Mouse (Mus musculus) adrenal gland, postnatal 4 days (tissue): ENCODE data around the gene Pdia3. TPM values are rescaled to one million over a fixed set of nuclear protein-coding genes. Genes with fewer than 3 reads are reported as not detected.
"Not testable (repeated sequence)": the region's sequence is repeated elsewhere in the genome, so short reads cannot be mapped to it uniquely, and the experiment has no call there.

Experiments used
- DNase-seq, 2 experiments: peaks; one replicate each; pipeline ENCODE4 v3.0.0; 2021 to 2022; ENCODE audit warnings: low spot score in 2 of 2, mixed read lengths in 2 of 2
- long read RNA-seq, 2 experiments: library from polyadenylated mRNA; stranded (forward); transcript quantifications; one replicate each; pipeline ENCODE4 v2.0.0; 2021
- total RNA-seq, 2 experiments: library from RNA; stranded (reverse); gene quantifications; 2 replicates each; pipeline ENCODE4 v1.2.3; 2021

Gene Pdia3
- total RNA-seq: 100 to 1,000 TPM; 400 to 403 TPM
- long read RNA-seq, experiment 1, transcript Pdia3-201 (13 exons, 2,770 nt): major isoform, 283 of 299 reads
- long read RNA-seq, experiment 1, partial matches to known transcripts: 12 of 299 reads
- long read RNA-seq, experiment 1, other reads (novel, unspliced or antisense): 4 of 299 reads
- long read RNA-seq, experiment 2, transcript Pdia3-201 (13 exons, 2,770 nt): major isoform, 697 of 739 reads
- long read RNA-seq, experiment 2, partial matches to known transcripts: 15 of 739 reads
- long read RNA-seq, experiment 2, other reads (novel, unspliced or antisense): 27 of 739 reads

DNA sequence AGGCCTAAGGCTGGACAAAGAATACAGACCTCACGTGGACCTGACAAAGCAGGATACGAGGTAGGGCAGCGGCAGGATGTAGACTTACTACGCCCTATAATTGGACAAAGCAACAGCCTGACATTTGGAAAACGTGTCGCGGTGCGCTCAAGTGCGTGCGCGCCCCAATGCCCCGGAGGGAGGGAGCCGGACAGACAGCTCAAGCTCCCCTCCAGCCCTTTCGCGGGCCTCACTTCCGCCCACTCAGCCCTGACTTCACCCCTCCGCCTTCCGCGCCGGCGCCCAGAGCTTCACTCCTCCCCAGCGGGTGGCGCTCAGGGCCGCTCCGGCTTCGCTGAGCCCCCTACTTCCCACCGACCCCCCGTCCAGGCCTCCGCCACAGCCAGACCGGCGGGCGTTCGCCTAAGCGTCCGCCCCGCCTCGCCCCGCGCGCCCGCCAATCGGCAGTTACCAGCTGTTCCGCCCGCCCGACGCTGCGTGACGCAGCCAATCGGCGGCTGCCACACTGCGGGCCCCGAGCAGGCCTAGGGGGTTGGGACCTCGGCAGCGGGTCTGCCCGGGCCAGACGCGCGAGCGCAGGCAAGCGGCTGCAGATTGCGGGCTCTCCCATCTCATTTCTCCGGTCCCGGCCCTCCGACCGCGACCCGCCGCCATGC is at the start of gene Pdia3, which contains the start of gene Catsper2:
Gene Pdia3, plus strand, starts transcription at position 389 of the 656 bp plus-strand sequence.
Gene Catsper2, minus strand, starts transcription at position 406 of the 656 bp plus-strand sequence.
- peak; percentile 93 for DNase-seq

DNA sequence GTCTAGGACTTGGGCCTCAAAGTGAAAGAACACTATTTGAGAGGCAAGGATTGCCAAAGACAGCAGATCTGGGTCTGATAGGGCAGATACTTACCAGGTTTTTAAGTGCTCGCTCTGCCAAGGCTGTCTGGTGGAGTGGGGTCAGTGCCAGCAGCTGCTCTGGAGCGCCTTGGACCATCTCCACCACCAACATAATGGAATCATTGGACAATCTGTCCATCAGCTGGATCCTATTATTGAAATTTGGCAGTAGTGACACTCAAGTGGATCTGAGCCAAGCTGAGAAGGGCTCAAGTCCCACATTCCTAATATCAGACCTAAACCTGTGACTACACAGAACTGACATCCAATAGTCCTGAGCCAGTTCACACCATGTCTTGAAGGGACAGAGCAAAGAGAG is 44.7 kb upstream of the Pdia3 start:
- no peak for DNase-seq

DNA sequence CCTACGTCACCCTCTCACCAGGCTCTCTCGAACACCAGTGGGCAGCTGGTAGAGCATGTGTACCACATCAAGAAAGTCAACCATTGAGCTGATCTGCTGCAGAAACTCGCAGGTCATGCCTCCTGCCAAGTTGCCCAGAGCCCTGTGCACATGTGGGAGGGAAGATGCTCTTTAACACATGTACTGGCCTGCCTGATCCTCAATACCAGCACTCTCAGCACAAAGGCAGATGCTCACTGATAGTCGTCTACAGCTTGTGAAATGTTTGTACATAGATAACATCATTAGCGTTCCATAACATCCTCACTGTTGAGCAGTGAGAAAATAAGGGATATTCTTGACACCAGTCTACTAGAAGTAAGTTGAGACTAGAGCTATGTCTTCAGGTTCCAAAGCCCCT is 42.7 kb upstream of the Pdia3 start:
- no peak for DNase-seq

DNA sequence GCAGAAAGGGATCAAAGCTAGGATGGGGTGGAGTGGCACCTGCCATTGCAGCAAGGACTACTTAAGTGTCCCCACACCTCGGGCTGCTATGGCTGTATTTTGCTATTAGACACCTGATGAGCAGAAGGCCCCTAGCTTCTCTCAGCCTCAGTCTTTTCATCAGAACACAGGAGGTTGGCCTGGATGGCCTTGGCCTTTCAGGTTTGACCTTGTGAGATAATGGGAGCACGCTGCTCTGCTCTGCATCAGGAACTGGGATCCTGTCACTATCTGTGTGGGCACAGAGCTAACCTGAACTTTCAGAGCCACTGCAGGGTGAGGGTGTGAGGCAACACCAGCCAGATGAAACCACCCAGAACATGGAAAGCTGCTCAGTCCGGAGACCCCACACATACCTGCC is 41.3 kb upstream of the Pdia3 start:
- DNase-seq: no peak

DNA sequence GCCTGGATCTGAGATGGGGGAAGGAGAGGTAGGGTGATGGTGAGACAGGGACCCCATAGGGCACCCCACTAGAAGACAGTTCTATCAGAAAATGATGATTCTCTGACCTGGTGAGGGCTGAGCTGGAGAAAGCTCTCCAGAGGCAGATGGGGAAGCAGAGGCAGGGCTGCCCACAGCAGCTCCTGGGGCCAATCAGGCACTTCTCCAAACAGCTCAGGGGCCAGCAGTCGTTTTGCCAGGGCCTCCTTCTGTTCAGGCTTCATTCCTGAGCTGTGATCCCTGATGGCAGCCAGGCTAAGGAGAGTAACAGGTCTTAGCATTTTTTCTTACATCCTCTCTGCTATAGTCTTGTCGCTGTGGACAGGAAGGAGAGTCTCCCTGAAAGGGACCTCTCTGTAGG is 38.8 kb upstream of the Pdia3 start:
- no peak for DNase-seq

DNA sequence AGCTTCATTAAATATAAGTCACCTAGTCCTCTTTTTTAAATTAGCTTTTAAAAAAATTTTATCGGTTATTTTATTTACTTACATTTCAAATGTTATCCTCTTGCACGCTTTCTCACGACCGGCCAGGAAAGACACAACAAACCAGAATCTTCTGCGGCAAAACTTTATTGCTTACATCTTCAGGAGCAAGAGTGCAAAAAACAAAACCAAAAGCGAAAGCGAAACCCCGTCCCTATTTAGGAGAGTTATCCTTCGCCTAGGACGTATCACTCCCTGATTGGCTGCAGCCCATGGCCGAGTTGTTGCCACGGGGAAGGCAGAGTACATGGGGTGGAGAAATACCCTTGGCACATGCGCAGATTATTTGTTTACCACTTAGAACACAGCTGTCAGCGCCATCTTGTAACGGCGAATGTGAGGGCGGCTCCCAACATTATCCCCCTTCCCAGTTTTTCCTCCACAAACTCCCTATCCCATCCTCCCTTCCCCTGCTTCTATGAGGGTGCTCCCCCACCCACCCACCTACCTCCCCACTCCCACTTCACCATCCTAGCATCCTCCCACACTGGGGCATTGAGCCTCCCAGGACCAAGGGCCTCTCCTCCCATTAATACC is 26.5 kb upstream of the Pdia3 start, which contains the start of gene Strc:
Gene Strc, minus strand, starts transcription at position 208 of the 615 bp plus-strand sequence.
- DNase-seq: not testable (repeated sequence)

GRCm38 (mm10) chr2:121396624-121397023 is 17.0 kb upstream of the Pdia3 start:
- DNase-seq: peak; percentile 42 to 62

DNA sequence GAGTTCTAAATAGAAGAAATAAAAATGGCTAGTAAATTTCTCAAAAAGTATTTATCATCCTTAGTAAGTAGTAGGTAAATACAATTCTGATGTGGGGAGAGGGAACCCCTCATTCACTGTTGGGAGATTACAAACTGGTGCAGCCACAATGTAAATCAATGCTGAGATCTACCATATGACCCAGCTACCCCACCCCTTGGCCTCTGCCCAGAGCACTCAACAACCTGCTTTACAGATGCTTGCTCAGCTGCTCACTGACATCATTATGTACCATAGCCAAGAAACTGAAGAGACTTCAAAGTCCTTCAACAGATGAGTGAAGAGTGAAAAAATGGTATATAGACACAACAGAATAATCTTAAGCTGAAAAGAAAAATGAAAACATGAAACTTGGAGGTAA is 10.3 kb upstream of the Pdia3 start:
- DNase-seq: no peak

GRCm38 (mm10) chr2:121408160-121408559 is 5.4 kb upstream of the Pdia3 start:
- DNase-seq: peak in 1 of 2 experiments; percentile 8

- DNase-seq: peak; percentile 3 to 4
Observed at GRCm38 (mm10) chr2:121412843-121413386, 660 bp upstream of the Pdia3 start.

GRCm38 (mm10) chr2:121414139-121414685 is 637 bp downstream of the Pdia3 start:
- DNase-seq: no peak

DNA sequence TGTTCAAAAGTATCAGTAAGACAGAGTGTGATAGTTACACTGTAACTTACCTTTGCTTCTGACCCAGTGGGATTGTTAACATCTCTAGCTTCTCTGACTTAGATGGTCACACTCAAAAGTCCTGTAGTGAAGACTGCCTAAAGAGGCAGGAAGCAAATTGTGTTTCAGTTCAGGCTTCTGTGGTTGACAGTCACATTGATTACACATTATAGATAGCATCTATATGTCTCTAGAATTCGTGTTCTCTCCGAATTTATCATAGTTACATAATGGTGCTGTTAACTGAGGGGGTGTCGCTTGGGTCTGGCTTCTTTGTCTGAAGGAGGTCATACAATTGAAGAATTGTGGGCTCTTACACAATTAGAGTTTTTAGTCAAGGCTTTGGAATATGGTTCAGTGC is 1.5 kb downstream of the Pdia3 start:
- no peak for DNase-seq

- no peak for DNase-seq
Observed at GRCm38 (mm10) chr2:121415591-121415990, 2.0 kb downstream of the Pdia3 start.

GRCm38 (mm10) chr2:121416356-121416755 is 2.8 kb downstream of the Pdia3 start:
- no peak for DNase-seq

GRCm38 (mm10) chr2:121418476-121418875 is 4.9 kb downstream of the Pdia3 start:
- no peak for DNase-seq

DNA sequence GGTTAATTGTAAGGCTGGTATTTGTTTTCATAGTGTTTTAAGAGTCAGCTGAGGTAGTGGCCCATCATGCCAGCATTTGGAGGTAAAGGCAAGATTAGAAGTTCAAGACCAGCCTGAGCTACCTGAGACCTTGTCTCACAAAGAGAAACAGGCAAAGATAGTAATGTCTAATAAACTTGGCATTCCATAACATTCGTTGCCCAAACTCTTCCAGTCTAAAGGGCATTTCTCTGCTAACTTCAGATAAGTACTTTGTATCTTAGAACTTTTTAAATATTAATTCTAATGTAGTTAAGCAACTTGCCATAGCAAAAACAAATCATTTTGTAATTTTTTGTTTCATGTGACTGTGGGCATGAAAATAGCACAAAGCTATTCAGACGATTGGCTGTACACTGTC is 9.6 kb downstream of the Pdia3 start:
- no peak for DNase-seq

DNA sequence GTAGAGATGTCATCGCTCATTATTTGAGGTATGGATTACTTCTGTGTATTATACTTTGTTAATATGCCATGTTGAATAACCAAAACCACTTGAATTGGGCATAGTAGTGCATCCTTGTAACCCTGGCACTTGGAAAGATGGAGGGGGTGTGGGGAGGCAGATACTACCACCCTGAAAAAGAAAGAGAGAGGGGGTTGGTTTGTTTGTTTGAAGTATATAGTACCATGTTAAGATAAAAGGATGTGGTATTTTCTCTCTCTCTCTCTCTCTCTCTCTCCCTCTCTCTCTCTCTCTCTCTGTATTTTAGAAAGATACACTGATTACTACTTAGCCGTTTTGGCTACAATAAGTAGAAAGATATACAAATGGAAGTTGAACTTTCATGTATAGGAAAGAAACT is 12.3 kb downstream of the Pdia3 start:
- DNase-seq: no peak

GRCm38 (mm10) chr2:121434854-121435253 is 21.3 kb downstream of the Pdia3 start:
- DNase-seq: no peak

DNA sequence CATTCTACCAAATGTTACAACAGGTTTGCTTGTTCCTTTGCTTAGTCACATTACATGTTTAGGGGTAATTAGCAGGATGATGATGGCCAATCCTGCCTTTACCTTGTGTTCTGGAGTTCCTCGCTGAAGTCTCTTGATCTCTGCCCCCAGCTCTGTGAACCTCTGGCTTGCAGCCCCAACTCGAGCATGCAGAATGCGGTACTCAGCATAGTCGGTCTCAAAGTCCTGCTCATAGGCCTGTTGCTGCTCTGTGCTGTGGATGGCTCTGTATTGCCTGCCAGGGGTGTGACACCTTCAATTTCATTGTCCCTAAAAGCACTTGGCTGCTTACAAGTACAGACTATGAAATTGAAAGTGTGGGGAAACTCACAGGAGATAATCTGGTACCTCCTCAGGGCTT is 26.2 kb downstream of the Pdia3 start:
- no peak for DNase-seq

- no peak for DNase-seq
Observed at GRCm38 (mm10) chr2:121440834-121441605, 27.4 kb downstream of the Pdia3 start.

GRCm38 (mm10) chr2:121441800-121442199 is 28.2 kb downstream of the Pdia3 start:
- DNase-seq: no peak
